Mouse (Mus musculus) right cerebral cortex, postnatal 14 days (tissue): ENCODE results near the gene Cyp1b1.

Experiments
- DNase-seq: peaks from one replicate; pipeline ENCODE4 v3.0.0; 2022

Gene Cyp1b1

DNA sequence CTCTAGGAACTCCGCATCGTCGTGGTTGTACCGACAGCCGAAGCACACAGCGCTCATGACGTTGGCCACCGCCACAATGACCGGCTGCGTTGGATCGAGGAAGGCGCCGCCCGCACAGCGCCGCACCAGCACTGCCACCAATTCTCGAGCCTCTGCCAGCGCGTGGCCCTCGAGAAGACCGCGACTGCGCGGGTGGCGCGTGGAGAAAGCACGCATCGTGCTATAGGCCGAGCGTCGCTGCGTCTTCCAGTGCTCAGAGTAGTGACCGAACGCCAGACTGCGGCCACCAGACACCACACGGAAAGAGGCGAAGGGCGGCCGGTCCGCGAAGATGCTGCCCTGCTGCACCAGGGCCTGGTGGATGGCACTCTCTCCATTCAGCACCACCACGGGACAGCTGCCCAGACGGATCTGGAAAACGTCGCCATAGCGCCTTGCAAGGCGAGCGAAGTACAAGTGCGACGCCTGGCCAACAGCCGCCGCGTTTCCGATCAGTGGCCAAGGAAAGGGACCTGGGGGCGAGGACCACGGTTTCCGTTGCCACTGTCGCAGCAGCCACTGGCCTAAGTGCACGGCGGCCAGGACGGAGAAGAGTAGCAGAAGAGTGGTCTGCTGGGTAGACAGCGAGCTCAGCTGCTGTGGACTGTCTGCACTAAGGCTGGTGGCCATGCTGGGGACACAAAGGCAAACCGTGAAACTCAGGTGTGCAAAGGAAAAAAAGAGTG, 1.1 kb downstream of the Cyp1b1 start:
- DNase-seq: peak; percentile 22

DNA sequence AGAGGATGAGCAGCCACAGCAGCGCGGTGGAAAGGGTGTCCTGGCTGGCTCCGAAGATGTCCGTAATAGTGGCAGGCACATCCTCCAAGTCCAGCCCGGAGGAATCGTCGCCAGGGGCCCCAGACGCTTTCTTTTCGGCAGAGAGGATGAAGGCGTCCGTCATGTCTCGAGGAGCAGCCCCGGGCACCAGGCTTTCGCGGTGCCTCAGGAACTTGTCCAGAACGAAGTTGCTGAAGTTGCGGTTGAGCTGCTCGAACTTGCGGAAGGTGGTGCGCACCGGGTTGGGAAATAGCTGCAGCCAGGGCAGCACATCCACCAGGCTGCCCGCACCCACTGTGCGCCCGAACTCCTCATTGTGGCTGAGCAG, 1.6 kb downstream of the Cyp1b1 start:
- no peak for DNase-seq

- no peak for DNase-seq
Measured at GRCm38 (mm10) chr17:79712536-79712935, 2.3 kb downstream of the Cyp1b1 start.

GRCm38 (mm10) chr17:79711944-79712343, 2.9 kb downstream of the Cyp1b1 start:
- no peak for DNase-seq

DNA sequence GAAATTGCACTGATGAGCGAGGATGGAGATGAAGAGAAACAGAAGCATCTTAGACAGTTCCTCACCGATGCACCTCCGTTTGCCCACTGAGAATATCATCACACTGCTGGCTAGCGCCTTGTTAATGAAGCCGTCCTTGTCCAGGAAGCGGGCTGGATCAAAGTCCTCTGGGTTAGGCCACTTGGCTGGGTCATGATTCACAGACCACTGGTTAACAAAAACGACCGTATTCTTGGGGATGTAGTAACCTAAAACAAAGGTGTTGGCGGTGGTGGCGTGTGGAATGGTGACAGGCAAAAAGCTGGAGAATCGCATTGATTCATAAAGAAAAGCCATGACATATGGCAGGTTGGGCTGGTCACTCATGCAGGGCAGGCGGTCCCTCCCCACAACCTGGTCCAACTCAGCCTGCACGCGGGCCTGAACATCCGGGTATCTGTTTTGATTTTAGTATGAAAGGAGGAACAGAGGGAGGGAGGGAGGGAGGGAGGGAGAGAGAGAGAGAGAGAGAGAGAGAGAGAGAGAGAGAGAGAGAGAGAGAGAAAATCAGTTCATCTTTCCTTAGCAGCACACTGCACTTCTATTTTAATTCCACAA, 4.5 kb downstream of the Cyp1b1 start:
- no peak for DNase-seq

DNA sequence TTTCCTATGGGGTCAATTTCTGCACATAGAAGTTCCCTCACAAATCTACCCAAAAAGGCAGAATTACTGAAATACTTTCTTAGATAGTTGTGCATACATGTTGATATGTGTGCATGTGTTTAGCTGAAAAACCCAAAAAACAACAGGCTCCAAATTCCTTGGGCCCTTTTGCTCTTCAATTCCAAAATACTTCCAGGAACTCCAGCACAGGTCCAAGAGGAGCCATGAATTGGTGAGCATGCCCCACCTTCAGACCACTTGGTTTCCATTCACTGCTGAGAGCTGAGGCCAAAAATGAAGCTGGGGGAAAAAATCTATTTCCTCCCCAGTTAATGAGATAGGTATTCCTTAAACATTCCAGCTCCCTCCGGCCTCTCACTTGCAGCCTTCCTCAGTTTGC, 5.1 kb downstream of the Cyp1b1 start:
- no peak for DNase-seq

DNA sequence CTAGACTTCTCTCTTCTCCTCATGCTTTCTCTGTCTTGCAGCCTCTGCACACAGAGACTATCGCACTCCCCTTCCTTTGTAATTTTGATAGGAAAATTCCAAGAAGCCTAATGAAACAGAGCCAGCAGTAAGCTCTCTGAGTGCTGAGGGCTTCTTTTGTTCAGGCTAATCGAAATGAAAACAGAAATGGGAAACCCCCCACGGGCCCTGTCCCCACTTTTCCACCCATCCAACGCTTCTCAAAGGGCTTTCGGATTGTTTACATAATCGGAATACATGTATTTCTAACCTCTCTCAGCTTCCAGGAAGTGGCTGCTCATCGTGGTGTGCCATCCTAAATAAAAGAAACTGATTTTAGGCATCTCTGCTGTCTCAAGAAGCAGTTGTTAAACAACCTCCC, 6.7 kb downstream of the Cyp1b1 start:
- no peak for DNase-seq

- no peak for DNase-seq
Measured at GRCm38 (mm10) chr17:79705671-79706455, 9.0 kb downstream of the Cyp1b1 start.

GRCm38 (mm10) chr17:79700871-79701270, 14.0 kb downstream of the Cyp1b1 start:
- no peak for DNase-seq

DNA sequence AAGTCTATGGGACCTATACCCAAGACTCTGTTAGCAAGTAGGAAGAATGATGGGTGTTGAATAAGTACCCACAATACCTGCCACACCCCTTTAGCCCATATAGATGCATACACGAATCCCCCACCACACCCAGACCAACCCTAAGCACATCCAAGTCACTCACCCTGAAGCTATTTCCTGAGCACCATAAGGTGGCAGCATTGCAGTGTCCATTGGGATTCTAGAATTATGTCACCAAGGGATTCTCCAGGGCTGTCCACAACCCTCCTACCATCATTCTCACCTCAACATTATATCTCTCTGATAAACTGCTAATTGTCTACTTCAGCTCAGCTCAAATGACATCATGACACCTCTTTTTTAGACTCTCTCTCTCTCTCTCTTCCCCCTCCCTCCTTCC, 15.7 kb downstream of the Cyp1b1 start:
- DNase-seq: no peak

DNA sequence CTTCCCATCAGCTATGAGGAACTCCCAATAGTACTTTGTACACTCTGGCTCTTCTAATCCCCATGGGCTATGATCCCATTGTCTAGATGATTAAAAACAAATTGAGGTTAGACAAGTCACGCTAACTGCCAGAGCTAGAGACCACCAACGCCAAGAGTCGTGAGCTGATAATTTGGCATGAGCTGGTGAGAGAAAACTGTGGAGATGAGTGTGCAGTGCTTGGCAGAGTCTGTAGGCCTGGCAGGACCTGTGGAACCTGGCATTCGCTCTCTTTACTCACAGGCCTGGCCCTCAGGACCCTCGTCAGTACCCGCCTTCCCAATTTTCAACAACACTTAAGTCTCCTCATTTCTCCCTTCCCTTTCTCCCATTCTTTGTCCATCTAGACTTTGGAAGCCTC, 19.3 kb downstream of the Cyp1b1 start:
- no peak for DNase-seq

- no peak for DNase-seq
Measured at GRCm38 (mm10) chr17:79695106-79695505, 19.8 kb downstream of the Cyp1b1 start.

DNA sequence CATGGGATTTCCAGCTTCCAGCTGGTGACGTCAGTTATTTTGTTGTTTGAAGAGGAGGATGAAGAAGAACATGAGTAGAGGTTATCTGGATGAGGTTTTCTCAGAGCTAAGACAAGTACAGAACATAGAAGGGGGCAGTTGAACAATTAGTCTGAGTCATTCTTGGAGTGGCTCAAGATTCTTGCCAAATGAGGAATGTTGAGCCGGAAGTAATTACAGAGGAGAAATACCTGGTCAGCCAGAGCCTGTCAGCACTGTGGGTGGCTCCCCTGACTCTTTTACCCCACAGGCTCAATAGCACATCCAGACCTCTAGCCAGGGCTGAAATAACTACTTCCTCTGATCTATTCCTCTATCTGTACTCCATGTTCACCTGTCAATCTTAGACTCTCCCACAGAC, 44.0 kb downstream of the Cyp1b1 start:
- DNase-seq: no peak

- no peak for DNase-seq
Measured at GRCm38 (mm10) chr17:79664106-79664417, 50.8 kb downstream of the Cyp1b1 start.

GRCm38 (mm10) chr17:79663393-79664105, 51.3 kb downstream of the Cyp1b1 start:
- peak; percentile 27 for DNase-seq

DNA sequence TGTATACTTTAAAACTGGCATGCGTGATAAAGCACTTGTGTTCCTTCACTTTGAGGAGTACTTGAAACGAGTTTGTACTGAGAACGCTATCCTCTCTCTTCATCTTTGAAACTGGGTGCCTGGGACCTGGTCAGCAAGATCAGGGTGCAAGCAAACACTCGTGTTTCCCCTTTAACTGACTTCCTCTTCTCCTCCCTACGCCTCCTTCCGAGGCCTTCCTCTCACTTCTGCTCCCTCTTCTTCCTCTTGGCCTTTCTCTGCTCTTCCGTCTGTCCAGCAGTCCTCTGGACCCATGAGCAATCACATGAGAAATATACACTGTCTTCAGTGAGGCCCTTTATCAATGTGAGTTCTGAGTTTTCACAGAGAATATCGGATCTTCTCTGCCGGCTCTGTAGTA, 53.0 kb downstream of the Cyp1b1 start:
- DNase-seq: no peak

DNA sequence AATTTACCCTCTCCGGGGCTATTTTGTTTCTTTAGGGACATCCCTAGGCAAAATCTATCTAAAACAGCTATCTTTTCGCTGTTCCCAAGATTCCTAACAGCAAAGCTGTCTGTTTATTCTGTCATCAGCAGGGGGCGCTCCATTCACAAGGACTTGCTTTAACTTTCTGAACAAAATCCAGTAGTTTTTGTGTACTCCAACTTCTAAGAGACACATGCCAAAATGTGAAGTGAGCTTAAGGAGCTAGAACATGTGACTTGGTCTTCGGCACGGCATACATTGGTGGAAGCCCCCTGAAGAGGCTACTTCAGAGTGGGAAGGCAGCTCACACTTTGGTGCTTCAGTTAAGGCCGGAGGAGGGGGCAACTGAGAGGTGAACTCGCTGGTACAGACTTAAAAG, 53.5 kb downstream of the Cyp1b1 start:
- DNase-seq: peak; percentile 83

GRCm38 (mm10) chr17:79658863-79659262, 56.0 kb downstream of the Cyp1b1 start:
- DNase-seq: no peak

GRCm38 (mm10) chr17:79658452-79658851, 56.4 kb downstream of the Cyp1b1 start:
- DNase-seq: no peak

DNA sequence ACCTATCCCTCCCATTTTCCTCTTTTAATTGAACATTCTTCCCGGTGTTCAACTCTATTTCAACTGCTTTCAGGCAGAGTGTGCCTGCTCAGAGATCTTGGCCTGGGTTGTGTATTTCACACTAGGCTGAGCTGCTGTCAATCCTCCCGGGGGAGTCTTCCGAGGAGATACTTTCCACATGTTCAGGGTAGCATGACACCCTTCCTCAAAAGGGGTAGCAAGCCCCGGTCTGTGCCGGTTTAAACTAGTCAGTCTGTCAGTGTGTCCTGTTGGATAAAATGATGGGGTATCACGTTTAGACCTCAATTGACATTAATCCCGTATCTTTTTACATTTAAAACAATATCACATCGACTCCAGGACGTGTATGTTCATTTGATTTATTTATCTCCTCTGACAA, 57.1 kb downstream of the Cyp1b1 start:
- no peak for DNase-seq

DNA sequence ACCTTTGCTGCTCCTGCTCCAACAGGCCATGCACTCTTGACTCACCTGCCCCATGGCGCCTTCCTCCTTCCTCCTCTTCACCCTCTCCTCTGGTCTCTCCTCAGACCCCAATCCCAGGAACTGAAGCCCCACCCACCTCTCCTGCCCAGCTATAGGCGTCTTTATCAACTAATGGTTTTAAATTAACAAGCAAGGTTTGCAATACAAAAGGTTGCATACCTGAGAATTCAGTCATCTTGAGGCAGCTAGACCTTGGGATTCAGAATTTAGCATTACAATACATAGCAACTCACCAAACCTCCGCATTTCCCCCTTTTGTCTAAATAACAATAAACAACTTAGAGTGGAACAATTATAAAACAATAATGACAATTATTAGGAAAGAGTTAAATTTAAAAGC, 60.7 kb downstream of the Cyp1b1 start:
- DNase-seq: no peak

- DNase-seq: no peak
Measured at GRCm38 (mm10) chr17:79653171-79653570, 61.7 kb downstream of the Cyp1b1 start.
